Mouse (Mus musculus): ENCODE measurements around the gene Btbd19. TPM values are rescaled to one million over a fixed set of nuclear protein-coding genes. Genes with fewer than 3 reads are reported as not detected.

Gene Btbd19
- total RNA-seq, 2 experiments from 2014 or later, result 2.3 to 2.5 TPM

GRCm38 (mm10) chr4:117120445-117121414 lies 4.8 kb downstream of the Btbd19 start:
- Histone ChIP-seq H3K4me3 (peak overlapping the region; percentile 83), H3K27ac (peak overlapping the region; percentile 92)
- DNase-seq, result peak; percentile 97
- intact Hi-C loops (cut with DNase I), result loop anchor here (5.0 kb wide), 2 partner anchors 103 to 118 kb away; partner anchors contain the start of gene Eif2b3
- peak; percentile 88 for TF ChIP-seq CTCF (IDR thresholded peaks at IDR 0.05)

GRCm38 (mm10) chr4:117120052-117120444 lies 5.5 kb downstream of the Btbd19 start:
- intact Hi-C loops (cut with DNase I), result loop anchor here (5.0 kb wide), 2 partner anchors 103 to 118 kb away; partner anchors contain the start of gene Eif2b3
- H3K27ac ChIP-seq, result peak overlapping the region; percentile 92
- peak overlapping the region; percentile 83 for H3K4me3 ChIP-seq
- DNase-seq, result no peak
- no peak for TF ChIP-seq CTCF (IDR thresholded peaks at IDR 0.05)

- intact Hi-C loops (cut with DNase I), result loop anchor here (5.0 kb wide), 2 partner anchors 102 to 117 kb away; partner anchors contain the start of gene Eif2b3
- no peak for TF ChIP-seq CTCF (IDR thresholded peaks at IDR 0.05)
- peak overlapping the region; percentile 92 for H3K27ac ChIP-seq
- DNase-seq, result no peak
- peak overlapping the region; percentile 83 for H3K4me3 ChIP-seq
Observed at GRCm38 (mm10) chr4:117119636-117120035, 5.9 kb downstream of the Btbd19 start.

GRCm38 (mm10) chr4:117117931-117118330 lies 7.6 kb downstream of the Btbd19 start:
- no peak overlapping the region for H3K4me3 ChIP-seq
- no peak for TF ChIP-seq CTCF (IDR thresholded peaks at IDR 0.05)
- no peak overlapping the region for H3K27ac ChIP-seq
- intact Hi-C loops (cut with DNase I), result no loop called here
- no peak for DNase-seq

- Histone ChIP-seq H3K4me3 (no peak overlapping the region), H3K27ac (no peak overlapping the region)
- intact Hi-C loops (cut with DNase I), result no loop called here
- no peak for TF ChIP-seq CTCF (IDR thresholded peaks at IDR 0.05)
- no peak for DNase-seq
Observed at GRCm38 (mm10) chr4:117115592-117115991, 9.9 kb downstream of the Btbd19 start.

- no peak overlapping the region for H3K4me3 ChIP-seq
- no peak for DNase-seq
- intact Hi-C loops (cut with DNase I), result no loop called here
- TF ChIP-seq CTCF (IDR thresholded peaks at IDR 0.05), result no peak
- H3K27ac ChIP-seq, result no peak overlapping the region
Observed at GRCm38 (mm10) chr4:117113237-117113636, 12.3 kb downstream of the Btbd19 start.

GRCm38 (mm10) chr4:117110985-117111384 lies 14.5 kb downstream of the Btbd19 start:
- TF ChIP-seq CTCF (IDR thresholded peaks at IDR 0.05), result no peak

GRCm38 (mm10) chr4:117110249-117110648 lies 15.3 kb downstream of the Btbd19 start:
- DNase-seq, result no peak
- no peak overlapping the region for H3K4me3 ChIP-seq
- intact Hi-C loops (cut with DNase I), result no loop called here
- H3K27ac ChIP-seq, result no peak overlapping the region
- TF ChIP-seq CTCF (IDR thresholded peaks at IDR 0.05), result no peak

More at GRCm38 (mm10) chr4:117110985-117111384, 14.5 kb downstream of the Btbd19 start:
- no peak overlapping the region for H3K4me3 ChIP-seq
- intact Hi-C loops (cut with DNase I), result no loop called here
- DNase-seq, result no peak
- H3K27ac ChIP-seq, result no peak overlapping the region

GRCm38 (mm10) chr4:117109330-117109729 lies 16.2 kb downstream of the Btbd19 start:
- intact Hi-C loops (cut with DNase I), result no loop called here
- TF ChIP-seq CTCF (IDR thresholded peaks at IDR 0.05), result no peak
- Histone ChIP-seq H3K27ac (no peak overlapping the region), H3K4me3 (no peak overlapping the region)
- peak; percentile 11 for DNase-seq

GRCm38 (mm10) chr4:117108524-117108849 lies 17.0 kb downstream of the Btbd19 start:
- intact Hi-C loops (cut with DNase I), result no loop called here

GRCm38 (mm10) chr4:117107813-117108523 lies 17.6 kb downstream of the Btbd19 start:
- no peak overlapping the region for H3K27ac ChIP-seq
- peak; percentile 12 for DNase-seq
- intact Hi-C loops (cut with DNase I), result no loop called here
- H3K4me3 ChIP-seq, result no peak overlapping the region
- TF ChIP-seq CTCF (IDR thresholded peaks at IDR 0.05), result no peak

More at GRCm38 (mm10) chr4:117108524-117108849, 17.0 kb downstream of the Btbd19 start:
- TF ChIP-seq CTCF (IDR thresholded peaks at IDR 0.05), result no peak
- H3K27ac ChIP-seq, result no peak overlapping the region
- peak; percentile 6 for DNase-seq
- no peak overlapping the region for H3K4me3 ChIP-seq

GRCm38 (mm10) chr4:117105127-117105526 lies 20.4 kb downstream of the Btbd19 start:
- Histone ChIP-seq H3K4me3 (no peak overlapping the region), H3K27ac (no peak overlapping the region)
- no peak for TF ChIP-seq CTCF (IDR thresholded peaks at IDR 0.05)
- DNase-seq, result no peak
- intact Hi-C loops (cut with DNase I), result no loop called here

GRCm38 (mm10) chr4:117104672-117105071 lies 20.9 kb downstream of the Btbd19 start:
- DNase-seq, result no peak
- no peak for TF ChIP-seq CTCF (IDR thresholded peaks at IDR 0.05)
- Histone ChIP-seq H3K27ac (no peak overlapping the region), H3K4me3 (no peak overlapping the region)
- intact Hi-C loops (cut with DNase I), result no loop called here
